Mouse (Mus musculus) midbrain, embryonic 14.5 days (tissue): ENCODE results near the gene Ttc39b. TPM values are rescaled to one million over a fixed set of nuclear protein-coding genes. Genes with fewer than 3 reads are reported as not detected.
"Not testable (repeated sequence)": the region's sequence is repeated elsewhere in the genome, so short reads cannot be mapped to it uniquely, and the experiment has no call there.

Experiments
- ATAC-seq: fragments of 200-750 bp; cut with Nextera tagmentation; 2 replicates; pipeline ENCODE4 v1.8.0; 2017; ENCODE audit warnings: moderate number of reproducible peaks, moderate library complexity; ENCODE audit not compliant: low FRiP score, low TSS enrichment
- DNase-seq: peaks from one replicate; pipeline ENCODE4 v3.0.0-alpha.2; 2015
- H3K27ac ChIP-seq: fragments of 300-500 bp; sonication (generic); replicated peaks from 2 replicates; pipeline ENCODE4 v1.5.1; 2014; ENCODE audit warnings: mild to moderate bottlenecking, low read depth, low read length, moderate library complexity
- H3K27me3 ChIP-seq: fragments of 300-500 bp; sonication (generic); 2 replicates; pipeline ENCODE4 v1.6.1; 2014; ENCODE audit warnings: low read length, control low read depth, mixed read lengths; ENCODE audit not compliant: control insufficient read depth, insufficient read depth
- H3K36me3 ChIP-seq: fragments of 300-500 bp; sonication (generic); 2 replicates; pipeline ENCODE4 v1.6.1; 2014; ENCODE audit warnings: low read length, control low read depth; ENCODE audit not compliant: control insufficient read depth, insufficient read depth
- H3K4me1 ChIP-seq: fragments of 300-500 bp; sonication (generic); 2 replicates; pipeline ENCODE4 v1.6.1; 2014; ENCODE audit warnings: mild to moderate bottlenecking, antibody characterized with exemption, low read length, control low read depth; ENCODE audit not compliant: control insufficient read depth, insufficient read depth
- H3K4me2 ChIP-seq: fragments of 300-500 bp; sonication (generic); 2 replicates; pipeline ENCODE4 v1.6.1; 2014; ENCODE audit warnings: mild to moderate bottlenecking, low read length, moderate library complexity
- H3K4me3 ChIP-seq: fragments of 300-500 bp; sonication (generic); replicated peaks from 2 replicates; pipeline ENCODE4 v1.5.1; 2014; ENCODE audit warnings: low read depth, low read length
- H3K9ac ChIP-seq: fragments of 300-500 bp; sonication (generic); replicated peaks from 2 replicates; pipeline ENCODE4 v1.6.1; 2014; ENCODE audit warnings: mild to moderate bottlenecking, low read length, moderate library complexity
- H3K9me3 ChIP-seq: fragments of 300-500 bp; sonication (generic); 2 replicates; pipeline ENCODE4 v1.6.1; 2016; ENCODE audit warnings: low read length, control low read depth, mixed read lengths; ENCODE audit not compliant: control insufficient read depth
- WGBS: fragments of 180-500 bp; shearing (Covaris S2); extraction: QIAGEN DNeasy Blood & Tissue Kit; methylation state at CpG from one replicate; pipeline ENCODE4 v1.1.7; 2014; 5-methylcytosine and 5-hydroxymethylcytosine counted together
- polyA plus RNA-seq: library from polyadenylated mRNA; unstranded; fragments of >200 nt; fragmentation: Nextera tagmentation; extraction: Ambion mirVana; gene quantifications from 2 replicates; pipeline ENCODE4 v1.2.1, GENCODE M21; 2014

The Ttc39b gene
- polyA plus RNA-seq, 1 experiment from 2014 or later = 5.9 TPM

DNA sequence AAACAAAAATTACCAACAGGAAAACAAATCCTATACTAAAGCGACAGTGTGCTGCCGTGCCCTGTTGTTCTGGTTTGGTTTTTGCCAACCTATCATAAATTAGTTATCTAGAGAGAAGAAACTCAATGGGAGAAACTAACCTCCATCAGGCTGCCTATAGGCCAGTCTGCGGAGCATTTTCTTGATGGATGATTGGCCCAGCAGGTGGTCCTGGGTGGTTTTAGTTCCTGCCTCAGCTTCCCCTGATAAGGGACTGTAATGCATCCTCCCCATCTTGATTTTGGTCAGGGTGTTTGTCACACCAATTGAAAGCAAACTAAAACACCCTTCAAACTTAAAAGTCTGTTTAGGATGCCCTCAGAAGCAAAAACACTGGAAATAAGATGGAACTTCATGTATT is 65.8 kb downstream of the Ttc39b start:
- WGBS = 76% methylated on average over 3 of the region's 3 CpGs
- DNase-seq = no peak
- no peak overlapping the region for H3K9ac ChIP-seq

DNA sequence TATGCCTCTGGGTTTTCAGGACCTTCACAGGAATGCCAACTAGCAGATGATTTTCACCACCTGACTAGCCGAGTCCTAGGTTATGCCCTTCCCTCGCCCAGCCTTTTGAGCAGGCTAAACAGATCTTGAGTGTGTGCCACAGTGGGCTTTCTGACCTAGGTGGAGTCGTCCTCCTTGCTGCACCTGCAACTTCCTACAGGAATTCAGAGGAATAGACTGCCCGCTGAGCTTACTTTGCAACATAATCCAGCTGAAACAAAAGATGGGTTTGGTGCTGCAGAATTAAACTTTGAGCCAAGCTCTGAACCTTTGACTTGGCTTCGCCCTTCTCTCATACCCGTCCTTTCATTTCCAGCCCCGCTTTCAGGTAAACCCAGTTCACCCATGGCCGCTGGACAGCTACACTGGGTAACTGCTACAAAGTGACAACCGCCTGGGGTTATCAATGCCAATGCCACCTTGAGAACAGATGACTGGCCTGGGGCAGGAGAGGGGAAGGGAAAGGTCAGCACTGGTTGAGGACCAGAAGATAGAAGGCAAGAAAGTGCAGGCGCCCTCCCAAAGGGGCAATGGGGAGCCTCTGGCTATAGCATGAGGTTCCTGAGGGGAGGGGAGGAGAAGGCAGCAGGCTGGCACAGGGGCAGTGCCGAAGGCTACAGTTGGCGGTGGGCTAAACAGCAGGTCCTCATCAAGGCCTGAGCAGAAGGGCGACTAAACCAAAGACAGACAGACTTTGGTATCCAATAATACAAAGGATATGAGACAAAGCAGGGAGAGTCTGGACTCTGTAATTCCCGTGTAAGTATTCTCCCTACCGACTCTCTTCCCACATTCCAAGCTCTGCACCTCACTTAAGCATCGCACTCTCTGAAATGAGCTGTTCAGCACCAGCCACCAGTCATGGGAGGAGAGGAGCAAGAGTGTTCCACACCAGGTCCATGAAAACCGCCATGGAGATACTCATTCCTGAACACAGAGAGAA is 66.5 kb downstream of the Ttc39b start:
- peaks cover 4% of the 10 kb centered on the region; the same call in 1 of the 2 replicates for H3K36me3 ChIP-seq
- H3K27me3 ChIP-seq = no peaks in the 10 kb centered on the region
- no peak overlapping the region for H3K4me2 ChIP-seq
- H3K9ac ChIP-seq = no peak overlapping the region
- WGBS = 49% methylated on average over 17 of the region's 17 CpGs
- H3K27ac ChIP-seq = no peak overlapping the region
- H3K9me3 ChIP-seq = no peaks in the 10 kb centered on the region
- DNase-seq (no peak), ATAC-seq (no peak)
- no peaks in the 10 kb centered on the region for H3K4me1 ChIP-seq
- no peak overlapping the region for H3K4me3 ChIP-seq

More for the DNA sequence above, 65.8 kb downstream of the Ttc39b start:
- no peak overlapping the region for H3K4me3 ChIP-seq
- H3K27me3 ChIP-seq = no peaks in the 10 kb centered on the region
- no peak overlapping the region for H3K4me2 ChIP-seq
- ATAC-seq = no peak
- no peaks in the 10 kb centered on the region for H3K4me1 ChIP-seq
- H3K27ac ChIP-seq = no peak overlapping the region
- H3K9me3 ChIP-seq = no peaks in the 10 kb centered on the region
- H3K36me3 ChIP-seq = peaks cover 4% of the 10 kb centered on the region; the same call in 1 of the 2 replicates

- Histone ChIP-seq H3K27ac (no peak overlapping the region), H3K27me3 (no peaks in the 10 kb centered on the region), H3K36me3 (peaks cover 4% of the 10 kb centered on the region; the same call in 1 of the 2 replicates), H3K9ac (no peak overlapping the region), H3K4me1 (no peaks in the 10 kb centered on the region), H3K9me3 (no peaks in the 10 kb centered on the region), H3K4me3 (no peak overlapping the region), H3K4me2 (no peak overlapping the region)
- ATAC-seq = no peak
- WGBS = 77% methylated on average over 11 of the region's 11 CpGs
- no peak for DNase-seq
These were observed 67.3 kb downstream of the Ttc39b start for GRCm38 (mm10) chr4:83256779-83257178.

GRCm38 (mm10) chr4:83254941-83255340 is 69.1 kb downstream of the Ttc39b start:
- no peaks in the 10 kb centered on the region for H3K4me1 ChIP-seq
- no peak overlapping the region for H3K27ac ChIP-seq
- H3K4me3 ChIP-seq = no peak overlapping the region
- DNase-seq (no peak), ATAC-seq (no peak)
- H3K27me3 ChIP-seq = no peaks in the 10 kb centered on the region
- no peaks in the 10 kb centered on the region for H3K9me3 ChIP-seq
- WGBS = 91% methylated on average over 10 of the region's 10 CpGs
- no peak overlapping the region for H3K4me2 ChIP-seq
- no peaks in the 10 kb centered on the region for H3K36me3 ChIP-seq
- H3K9ac ChIP-seq = no peak overlapping the region

DNA sequence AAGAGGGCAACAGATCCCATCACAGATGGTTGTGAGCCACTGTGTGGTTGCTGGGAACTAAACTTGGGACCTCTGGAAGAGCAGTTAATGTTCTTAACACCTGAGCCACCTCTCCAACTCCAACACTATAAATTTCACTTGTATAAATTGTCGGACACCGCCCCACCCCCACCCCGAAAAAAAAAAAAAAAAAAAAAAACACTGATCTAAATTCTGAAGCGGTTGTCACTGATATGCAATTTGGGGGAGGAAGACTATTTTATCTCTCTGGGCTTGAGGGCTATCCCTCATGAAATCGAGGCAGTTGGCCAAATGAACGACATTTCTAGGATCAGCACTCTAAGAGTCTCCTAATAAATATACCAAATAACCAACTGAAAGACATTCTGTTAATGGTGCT is 70.4 kb downstream of the Ttc39b start:
- no peaks in the 10 kb centered on the region for H3K4me1 ChIP-seq
- no peak for ATAC-seq
- no peak overlapping the region for H3K4me2 ChIP-seq
- no peak for DNase-seq
- no peaks in the 10 kb centered on the region for H3K9me3 ChIP-seq
- 96% methylated on average over 6 of the region's 6 CpGs for WGBS
- no peak overlapping the region for H3K9ac ChIP-seq
- no peaks in the 10 kb centered on the region for H3K27me3 ChIP-seq
- H3K27ac ChIP-seq = no peak overlapping the region
- H3K4me3 ChIP-seq = no peak overlapping the region
- no peaks in the 10 kb centered on the region for H3K36me3 ChIP-seq

GRCm38 (mm10) chr4:83243706-83244105 is 80.3 kb downstream of the Ttc39b start:
- 91% methylated on average over 10 of the region's 10 CpGs for WGBS
- H3K4me3 ChIP-seq = no peak overlapping the region

GRCm38 (mm10) chr4:83241630-83242029 is 82.4 kb downstream of the Ttc39b start:
- ATAC-seq = no peak
- Histone ChIP-seq H3K27me3 (no peaks in the 10 kb centered on the region), H3K4me3 (no peak overlapping the region), H3K4me1 (no peaks in the 10 kb centered on the region), H3K27ac (no peak overlapping the region), H3K36me3 (no peaks in the 10 kb centered on the region), H3K9me3 (no peaks in the 10 kb centered on the region), H3K4me2 (no peak overlapping the region), H3K9ac (no peak overlapping the region)
- no peak for DNase-seq
- 70% methylated on average over 5 of the region's 5 CpGs for WGBS

More at GRCm38 (mm10) chr4:83243706-83244105, 80.3 kb downstream of the Ttc39b start:
- Histone ChIP-seq H3K9me3 (no peaks in the 10 kb centered on the region), H3K27ac (no peak overlapping the region), H3K9ac (no peak overlapping the region), H3K4me2 (no peak overlapping the region), H3K27me3 (no peaks in the 10 kb centered on the region), H3K4me1 (no peaks in the 10 kb centered on the region), H3K36me3 (0 out of 2 replicates have a peak, but pooled peaks cover 2% of the 10 kb centered on the region)
- ATAC-seq = no peak
- DNase-seq = no peak

DNA sequence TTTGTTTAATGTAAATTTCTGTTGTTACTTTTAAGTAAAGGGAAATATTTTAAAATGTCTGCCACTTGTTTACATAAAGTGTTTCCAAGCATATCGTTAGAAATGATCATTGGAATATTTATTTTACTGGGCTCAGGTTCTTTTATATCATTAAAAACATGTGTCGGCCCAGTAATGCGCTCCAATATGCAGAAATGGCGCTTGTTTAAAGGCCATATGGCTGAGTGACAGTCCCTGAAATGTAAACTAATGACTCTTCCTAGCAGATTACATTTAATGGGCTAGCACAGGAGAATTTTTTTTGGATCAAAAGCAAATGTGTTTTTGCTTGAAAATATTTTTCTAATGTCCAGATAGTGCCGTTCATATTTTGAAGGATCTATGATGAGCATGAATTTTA is 86.4 kb downstream of the Ttc39b start:
- Histone ChIP-seq H3K9ac (no peak overlapping the region), H3K27me3 (no peaks in the 10 kb centered on the region), H3K9me3 (no peaks in the 10 kb centered on the region), H3K36me3 (no peaks in the 10 kb centered on the region), H3K27ac (no peak overlapping the region), H3K4me2 (no peak overlapping the region), H3K4me1 (no peaks in the 10 kb centered on the region), H3K4me3 (no peak overlapping the region)
- no peak for ATAC-seq
- no peak for DNase-seq
- WGBS = 75% methylated on average over 5 of the region's 5 CpGs

DNA sequence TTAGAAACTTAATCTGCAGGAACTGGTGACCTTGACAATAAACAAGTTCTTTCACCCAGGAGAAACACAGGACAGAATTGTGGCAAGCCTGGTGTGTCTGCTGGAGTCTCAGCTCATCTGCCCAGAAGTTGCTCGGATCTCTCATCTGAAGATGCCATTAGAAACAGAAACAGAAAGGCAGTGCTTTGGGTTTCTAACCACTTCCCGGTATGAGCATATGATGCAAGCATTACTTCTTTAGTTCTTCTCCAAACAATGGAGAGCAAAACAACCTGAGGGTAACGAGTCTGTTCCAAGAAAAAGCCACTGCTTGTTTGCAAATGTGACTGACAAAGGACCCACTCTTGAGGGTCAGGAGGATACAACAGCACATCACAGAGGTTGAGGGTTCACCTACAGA is 88.8 kb downstream of the Ttc39b start:
- not testable (repeated sequence) for H3K27ac ChIP-seq, H3K4me3 ChIP-seq, ATAC-seq, H3K4me1 ChIP-seq, H3K9ac ChIP-seq, H3K9me3 ChIP-seq, H3K27me3 ChIP-seq, DNase-seq, H3K36me3 ChIP-seq, H3K4me2 ChIP-seq
- 88% methylated on average over 1 of the region's 3 CpGs for WGBS
